Mouse (Mus musculus) small intestine, adult 10 weeks (tissue): ENCODE results near the gene Pex26. TPM values are rescaled to one million over a fixed set of nuclear protein-coding genes. Genes with fewer than 3 reads are reported as not detected.

ENCODE experiments used
- polyA plus RNA-seq: library from polyadenylated mRNA; stranded (reverse); fragments of 350-450 nt; fragmentation: Illumina TruSeq; extraction: RNeasy Lipid Tissue Mini Kit (QIAGEN cat#74804); gene quantifications from one replicate; pipeline ENCODE4 v1.2.3, GENCODE M21; 2014; ENCODE audit warnings: low replicate concordance

Pex26 gene
- 2.3 TPM for polyA plus RNA-seq

DNA sequence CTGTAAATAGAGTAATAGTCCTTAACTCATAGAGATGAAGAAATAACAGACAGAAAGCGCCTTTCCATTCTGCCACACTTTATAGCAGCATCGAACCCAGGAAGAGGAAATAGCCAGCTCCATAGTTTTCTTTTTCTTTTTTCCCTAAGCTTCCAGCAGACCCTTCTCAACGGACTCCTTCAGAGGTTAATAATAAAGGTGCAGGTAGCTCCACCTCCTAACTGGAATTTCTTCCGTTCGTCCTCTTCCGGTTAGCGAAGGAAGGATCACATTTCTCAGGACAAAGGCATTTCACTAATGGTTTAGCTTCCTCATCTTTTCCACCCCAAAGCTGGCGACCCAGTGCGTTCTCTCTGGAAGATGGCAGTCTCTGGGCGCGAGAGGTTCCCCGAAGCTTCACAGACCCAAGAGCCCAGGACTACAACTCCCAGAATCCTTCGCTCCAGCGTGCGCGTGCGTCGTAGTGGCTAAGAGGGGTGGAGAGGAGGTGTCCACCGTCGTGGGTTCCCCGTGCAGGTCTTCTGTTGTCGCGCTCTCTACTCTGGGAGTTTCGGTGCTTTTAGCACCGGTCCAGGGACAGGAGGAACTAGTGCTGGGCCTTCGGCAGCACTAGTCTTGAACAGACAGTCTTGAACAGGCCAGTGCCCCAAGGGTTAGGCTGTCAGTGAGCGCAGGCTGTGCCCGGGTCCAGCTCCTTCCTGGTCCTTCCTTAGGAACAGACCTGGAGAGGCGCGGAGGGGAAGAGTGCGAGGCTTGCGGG, at the start of gene Pex26:
Gene Pex26, plus strand, starts transcription at position 254 of the 760 bp plus-strand sequence.

DNA sequence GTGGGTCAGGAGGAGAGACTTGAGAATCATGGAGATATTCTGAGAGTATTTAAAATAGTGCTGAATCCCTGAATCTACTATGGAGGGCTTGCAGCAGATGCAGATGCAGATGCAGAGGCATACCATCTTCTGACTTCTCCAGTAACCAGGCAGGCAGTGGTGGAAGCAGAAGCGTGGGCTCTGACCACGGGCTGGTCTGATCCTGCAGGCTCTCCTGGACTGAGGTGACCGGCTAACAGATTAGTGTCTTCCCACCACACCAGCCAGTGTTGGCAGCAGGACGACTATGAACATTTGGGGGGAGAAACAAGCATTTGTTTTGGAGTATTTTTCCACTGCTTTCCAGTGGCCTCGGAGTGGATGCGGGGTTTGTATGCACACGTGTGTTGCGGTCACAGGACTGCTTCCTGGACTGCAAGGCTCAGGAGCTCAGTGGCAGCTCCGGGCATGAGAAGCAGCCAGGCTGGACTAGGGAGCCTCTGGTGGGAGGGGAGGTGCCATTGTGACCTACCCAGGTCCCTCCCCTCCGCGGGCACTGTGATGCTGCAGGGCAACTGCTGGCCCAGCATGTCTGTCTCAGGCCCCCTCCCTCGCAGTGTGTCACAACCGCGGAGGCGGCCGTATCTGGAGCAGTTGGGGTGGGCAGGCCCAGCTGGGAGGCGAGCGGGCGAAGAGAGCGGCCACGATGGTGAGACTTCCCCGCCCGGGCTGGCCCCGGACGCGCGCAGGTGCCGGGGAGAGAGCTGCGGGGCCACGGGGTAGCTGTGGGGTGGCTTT, 26.9 kb downstream of the Pex26 start, which contains the start of gene Tuba8:
Gene Tuba8, plus strand, starts transcription at position 548 of the 777 bp plus-strand sequence.

DNA sequence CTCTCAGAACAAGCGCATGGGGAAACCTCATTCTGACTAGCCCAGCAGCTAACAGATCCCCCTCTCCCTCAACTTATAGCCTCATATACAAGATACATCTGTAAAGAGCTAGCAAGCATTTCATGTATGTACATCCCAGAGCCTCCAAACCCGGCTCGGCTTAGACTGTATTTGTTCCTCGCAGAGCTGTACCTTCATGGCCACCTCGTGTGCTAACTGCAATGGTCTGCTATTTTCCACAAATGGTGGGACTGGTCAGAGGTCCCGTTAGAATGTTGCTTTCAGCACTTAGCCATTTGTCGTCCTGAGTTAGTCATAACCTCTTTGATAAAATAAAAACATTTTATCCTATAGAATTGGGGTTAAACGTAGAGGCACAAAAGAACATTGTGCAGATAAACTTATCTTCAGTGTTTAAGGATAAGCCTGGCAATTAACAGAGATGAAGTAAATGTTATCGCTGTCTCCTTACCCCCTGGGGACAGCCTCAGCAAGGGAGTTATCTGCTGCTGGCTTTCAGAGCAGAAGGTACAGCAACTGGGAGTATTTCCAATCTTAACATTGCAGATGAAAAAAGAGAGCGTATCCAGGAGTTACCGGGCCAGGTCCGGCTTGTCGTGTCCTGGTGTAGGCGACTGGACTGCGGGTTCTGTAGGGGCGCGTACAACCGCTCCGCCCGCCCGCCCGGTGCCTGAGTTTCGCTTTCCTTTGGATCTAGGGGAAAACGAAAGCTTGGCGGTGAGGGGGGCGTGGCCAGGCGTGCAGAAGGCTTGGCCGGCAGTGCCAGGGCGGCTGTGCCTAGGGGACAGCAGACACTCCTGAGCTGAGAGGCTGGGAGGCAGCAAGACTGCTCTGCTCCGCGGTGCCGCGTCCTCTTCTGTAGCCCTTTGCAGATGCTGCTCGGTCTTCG, 61.9 kb downstream of the Pex26 start, which contains the start of gene Usp18:
Gene Usp18, plus strand, starts transcription at position 780 of the 910 bp plus-strand sequence.

Other genes starting within 250 kb of the Pex26 start
- 2.7 TPM for gene Mical3, start 52.7 kb upstream of the Pex26 start, polyA plus RNA-seq
- not detected for gene Tuba8, start 27.0 kb downstream of the Pex26 start, polyA plus RNA-seq
- gene Usp18, start 62.2 kb downstream of the Pex26 start, polyA plus RNA-seq = 9.8 TPM
- gene Slc6a13, start 116.6 kb downstream of the Pex26 start, polyA plus RNA-seq = not detected
- gene Slc6a12, start 159.4 kb downstream of the Pex26 start, polyA plus RNA-seq = not detected